Mouse (Mus musculus): ENCODE measurements around the gene Mrpl39.

The Mrpl39 gene

GRCm38 (mm10) chr16:84737358-84737757, 1.8 kb upstream of the Mrpl39 start:
- DNase-seq = no peak

GRCm38 (mm10) chr16:84734806-84735165, 756 bp downstream of the Mrpl39 start:
- no peak for DNase-seq

GRCm38 (mm10) chr16:84720670-84721069, 14.9 kb downstream of the Mrpl39 start:
- DNase-seq = no peak

- DNase-seq = no peak
These were observed 17.3 kb downstream of the Mrpl39 start for GRCm38 (mm10) chr16:84718250-84718649.

- DNase-seq = no peak
These were observed 17.8 kb downstream of the Mrpl39 start for GRCm38 (mm10) chr16:84717618-84718248.

- DNase-seq = no peak
These were observed 18.6 kb downstream of the Mrpl39 start for GRCm38 (mm10) chr16:84716724-84717617.

GRCm38 (mm10) chr16:84716197-84716596, 19.3 kb downstream of the Mrpl39 start:
- no peak for DNase-seq

GRCm38 (mm10) chr16:84714978-84715377, 20.6 kb downstream of the Mrpl39 start:
- no peak for DNase-seq

GRCm38 (mm10) chr16:84713926-84714325, 21.6 kb downstream of the Mrpl39 start:
- no peak for DNase-seq

- no peak for DNase-seq
These were observed 22.4 kb downstream of the Mrpl39 start for GRCm38 (mm10) chr16:84713156-84713555.

- no peak for DNase-seq
These were observed 26.9 kb downstream of the Mrpl39 start for GRCm38 (mm10) chr16:84708649-84709048.

GRCm38 (mm10) chr16:84707802-84708201, 27.7 kb downstream of the Mrpl39 start:
- DNase-seq = no peak

- no peak for DNase-seq
These were observed 29.0 kb downstream of the Mrpl39 start for GRCm38 (mm10) chr16:84706571-84706970.

GRCm38 (mm10) chr16:84705507-84705906, 30.0 kb downstream of the Mrpl39 start:
- DNase-seq = no peak

- no peak for DNase-seq
These were observed 30.8 kb downstream of the Mrpl39 start for GRCm38 (mm10) chr16:84704661-84705240.

GRCm38 (mm10) chr16:84703769-84704660, 31.5 kb downstream of the Mrpl39 start:
- no peak for DNase-seq

GRCm38 (mm10) chr16:84703129-84703768, 32.3 kb downstream of the Mrpl39 start:
- no peak for DNase-seq

- no peak for DNase-seq
These were observed 33.1 kb downstream of the Mrpl39 start for GRCm38 (mm10) chr16:84702230-84703128.

GRCm38 (mm10) chr16:84701041-84701440, 34.5 kb downstream of the Mrpl39 start:
- no peak for DNase-seq

GRCm38 (mm10) chr16:84698708-84699107, 36.8 kb downstream of the Mrpl39 start:
- DNase-seq = no peak

- DNase-seq = no peak
These were observed 39.4 kb downstream of the Mrpl39 start for GRCm38 (mm10) chr16:84696178-84696577.

Measured in cerebellum, adult 9-11 months (tissue).